Mouse (Mus musculus) cerebellum, adult 2 months (tissue): Measurements from ENCODE around the gene Trim2.

Experiments used
- CTCF ChIP-seq: fragments of 200-500 bp; IDR thresholded peaks from 2 replicates; pipeline ENCODE4 v1.5.1; 2011; ENCODE audit warnings: low read depth, mild to moderate bottlenecking, control low read depth, low read length, moderate library complexity, borderline replicate concordance; ENCODE audit not compliant: insufficient read depth
- POLR2A ChIP-seq: fragments of 200-500 bp; IDR thresholded peaks from 2 replicates; pipeline ENCODE4 v1.6.1; 2011; ENCODE audit warnings: low read length, control low read depth, borderline replicate concordance; ENCODE audit not compliant: insufficient read depth

DNA sequence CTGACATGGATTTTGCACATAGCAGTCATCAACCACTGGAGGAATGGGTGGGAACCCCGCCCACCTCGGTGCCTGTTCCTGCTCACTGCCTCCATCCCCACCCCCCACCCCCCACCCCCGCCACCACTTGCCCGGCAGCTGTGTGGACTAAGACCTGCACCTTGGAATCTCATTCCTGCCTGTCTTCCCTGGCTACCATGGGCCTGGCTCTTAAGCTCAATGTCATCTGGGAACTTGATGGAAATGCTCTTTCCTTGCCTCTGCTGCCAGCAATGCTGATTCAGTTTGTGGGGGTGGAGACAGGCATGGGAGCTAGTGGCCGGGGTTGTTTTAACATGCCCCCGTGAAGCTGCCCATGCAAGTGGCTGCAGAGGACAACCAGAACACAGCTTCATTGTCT, 17.3 kb upstream of the Trim2 start:
- TF ChIP-seq CTCF, result no peak
- TF ChIP-seq POLR2A, result no peak
